Mouse (Mus musculus) adrenal gland, postnatal 4 days (tissue): ENCODE measurements at regions not wholly inside any gene's neighbourhood (a gene's known extent, or its start where the extent isn't known, plus 50 kb on each side); places are given as distances from the start of the nearest gene placed in this dataset.

Source experiments
- DNase-seq, 2 experiments: peaks; one replicate each; pipeline ENCODE4 v3.0.0; 2021 to 2022; ENCODE audit warnings: low spot score in 2 of 2, mixed read lengths in 2 of 2

DNA sequence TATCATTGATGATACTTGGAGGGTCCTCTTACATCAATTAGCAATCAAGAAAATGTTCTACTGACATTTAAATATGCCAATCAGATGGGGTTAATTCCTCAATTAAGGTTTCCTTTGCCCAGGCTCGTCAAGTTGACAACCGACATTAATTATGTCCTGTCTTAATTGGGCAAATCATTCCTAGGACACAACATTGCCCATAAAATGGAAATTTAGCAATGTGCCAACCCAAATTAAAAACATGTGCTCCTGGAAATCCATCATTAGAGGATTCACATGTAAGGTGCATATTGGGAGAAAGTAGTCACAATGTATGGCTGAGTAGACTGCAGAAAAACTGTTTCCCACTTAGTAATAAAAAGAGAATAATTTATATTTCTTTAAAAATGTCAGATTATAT, 483.6 kb upstream of the B430305J03Rik start:
- no peak for DNase-seq

DNA sequence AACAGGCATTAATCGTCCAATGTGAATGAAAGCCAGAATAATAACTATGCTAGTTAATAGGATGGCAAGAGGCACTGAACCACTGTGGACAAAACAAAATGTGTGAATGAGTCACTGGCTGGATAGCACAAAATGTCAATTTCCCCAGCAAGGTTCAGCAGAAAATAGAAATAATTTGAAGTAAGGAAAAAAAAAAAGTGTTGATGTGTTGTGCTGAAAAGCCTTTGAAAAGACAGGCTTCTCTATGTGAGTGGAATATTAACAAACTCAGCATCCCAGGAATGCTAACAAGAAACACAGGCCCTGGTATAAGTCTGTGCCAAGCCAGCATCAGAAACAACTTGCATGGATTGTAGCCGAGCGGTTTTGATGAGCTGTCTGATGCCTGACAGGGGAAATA, 481.0 kb upstream of the B430305J03Rik start:
- no peak for DNase-seq

DNA sequence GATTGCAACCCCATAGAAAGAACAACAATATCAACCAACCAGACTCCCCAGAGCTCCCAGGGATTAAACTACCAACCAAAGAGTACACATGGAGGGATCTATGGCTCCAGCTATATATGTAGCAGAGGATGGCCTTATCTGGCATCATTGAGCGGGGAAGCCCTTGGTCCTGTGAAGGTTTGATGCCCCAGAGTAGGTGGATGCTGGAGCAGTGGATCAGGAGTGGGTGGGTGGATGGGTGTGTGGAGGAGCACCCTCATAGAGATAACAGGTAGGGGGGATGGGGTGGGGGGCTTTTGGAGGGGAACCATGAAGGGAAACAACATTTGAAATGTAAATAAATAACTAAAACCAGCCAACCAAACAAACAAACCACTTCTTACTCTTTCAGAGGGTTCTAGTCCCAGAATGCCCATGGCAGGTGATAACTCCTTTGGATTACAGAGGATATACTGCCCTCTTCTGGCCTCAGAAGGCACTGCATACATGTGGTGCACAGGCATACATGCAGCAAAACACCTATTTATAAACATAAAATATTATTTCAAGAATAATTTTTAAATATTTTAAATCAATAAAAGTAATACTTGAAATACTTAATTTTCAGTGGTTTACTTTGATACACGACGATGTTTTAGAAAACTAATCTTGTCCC, 473.7 kb upstream of the B430305J03Rik start:
- DNase-seq, result peak in 1 of 2 experiments; percentile 8

DNA sequence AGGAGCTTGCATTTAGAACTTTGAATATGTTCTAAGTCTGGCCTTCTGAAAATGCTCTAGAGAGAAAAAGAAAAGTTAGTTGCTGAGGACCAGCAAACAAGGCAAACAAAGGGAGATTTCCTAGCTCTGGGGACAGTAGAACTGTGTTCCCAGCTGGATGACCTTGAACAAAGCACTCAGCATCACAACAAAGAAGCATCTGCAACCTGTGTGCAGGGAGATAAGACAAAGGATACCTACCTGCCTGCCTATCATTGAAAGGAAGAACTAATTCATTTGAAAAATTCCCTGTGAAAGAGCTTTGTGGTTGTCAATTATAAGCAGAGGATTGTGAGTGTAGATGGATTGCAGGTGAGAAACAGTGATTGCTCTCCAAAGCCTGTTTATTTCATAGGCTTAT, 451.1 kb upstream of the B430305J03Rik start:
- DNase-seq, result no peak

DNA sequence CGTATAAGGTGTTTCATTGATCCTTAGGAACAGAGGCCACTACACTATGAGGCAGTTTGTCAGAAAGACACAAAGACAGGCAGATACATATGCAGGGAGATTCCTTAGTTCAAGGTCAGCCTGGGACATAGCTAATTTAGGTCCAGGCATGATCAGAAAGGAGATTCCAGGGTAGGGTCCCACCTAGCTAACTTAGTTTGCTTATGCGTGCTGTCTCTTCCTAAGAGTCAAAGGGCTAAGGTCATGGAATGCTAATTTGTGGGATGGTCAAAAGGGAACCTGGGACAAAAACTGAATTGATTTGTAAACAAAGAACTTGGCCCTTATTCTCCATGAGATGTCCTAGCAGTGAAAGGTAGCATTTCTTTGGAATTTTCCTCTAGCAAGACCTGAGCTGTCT, 430.3 kb upstream of the B430305J03Rik start:
- DNase-seq, result no peak

DNA sequence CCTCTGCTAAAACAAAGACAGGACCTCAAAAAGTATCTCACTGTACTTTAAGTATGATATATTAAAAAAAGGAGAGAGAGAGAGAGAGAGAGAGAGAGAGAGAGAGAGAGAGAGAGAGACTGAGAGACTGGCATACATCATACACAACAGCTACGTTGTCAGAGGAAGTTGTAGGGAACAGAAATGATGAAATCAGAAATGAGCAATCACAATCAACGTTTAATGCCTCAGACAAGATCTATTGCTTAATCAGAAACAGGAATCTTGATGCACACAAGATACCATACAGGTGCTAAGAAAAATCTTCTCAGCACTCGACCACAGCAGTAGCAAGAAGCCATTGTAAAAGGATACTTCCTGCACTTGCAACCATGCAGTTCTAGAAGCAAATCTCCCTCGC, 424.9 kb upstream of the B430305J03Rik start:
- no peak for DNase-seq
